Mouse (Mus musculus) midbrain, postnatal 0 days (tissue): Measurements from ENCODE around the gene Zhx3. TPM values are rescaled to one million over a fixed set of nuclear protein-coding genes. Genes with fewer than 3 reads are reported as not detected.

Experiments used
- ATAC-seq: fragments of 200-750 bp; cut with Nextera tagmentation; 2 replicates; pipeline ENCODE4 v1.8.0; 2017; ENCODE audit warnings: moderate number of reproducible peaks, mild to moderate bottlenecking, moderate TSS enrichment, moderate library complexity; ENCODE audit not compliant: low FRiP score
- DNase-seq: peaks from one replicate; pipeline ENCODE4 v3.0.0-alpha.2; 2015; ENCODE audit warnings: low spot score
- H3K27ac ChIP-seq: fragments of 300-500 bp; sonication (generic); 2 replicates; pipeline ENCODE4 v1.5.1; 2014; ENCODE audit warnings: low read depth, mild to moderate bottlenecking, low read length, mixed read lengths
- H3K27me3 ChIP-seq: fragments of 300-500 bp; sonication (generic); 2 replicates; pipeline ENCODE4 v1.6.1; 2014; ENCODE audit warnings: low read length, control low read depth, mixed read lengths; ENCODE audit not compliant: insufficient read depth
- H3K36me3 ChIP-seq: fragments of 300-500 bp; sonication (generic); 2 replicates; pipeline ENCODE4 v1.6.1; 2014; ENCODE audit warnings: low read length, control low read depth, mixed read lengths; ENCODE audit not compliant: insufficient read depth
- H3K4me1 ChIP-seq: fragments of 300-500 bp; sonication (generic); 2 replicates; pipeline ENCODE4 v1.6.1; 2014; ENCODE audit warnings: mild to moderate bottlenecking, control low read depth, antibody characterized with exemption, low read length, mixed read lengths; ENCODE audit not compliant: insufficient read depth
- H3K4me2 ChIP-seq: fragments of 300-500 bp; sonication (generic); 2 replicates; pipeline ENCODE4 v1.6.1; 2014; ENCODE audit warnings: low read depth, mild to moderate bottlenecking, low read length, mixed read lengths; ENCODE audit not compliant: poor library complexity, severe bottlenecking
- H3K4me3 ChIP-seq: fragments of 300-500 bp; sonication (generic); 2 replicates; pipeline ENCODE4 v1.5.1; 2014; ENCODE audit warnings: low read depth, mild to moderate bottlenecking, low read length, moderate library complexity
- H3K9ac ChIP-seq: fragments of 300-500 bp; sonication (generic); replicated peaks from 2 replicates; pipeline ENCODE4 v1.6.1; 2014; ENCODE audit warnings: mild to moderate bottlenecking, low read length, moderate library complexity, mixed read lengths; ENCODE audit not compliant: poor library complexity, severe bottlenecking
- H3K9me3 ChIP-seq: fragments of 300-500 bp; sonication (generic); 2 replicates; pipeline ENCODE4 v1.6.1; 2016; ENCODE audit warnings: low read length, control low read depth
- CTCF ChIP-seq: IDR thresholded peaks from 2 replicates; pipeline ENCODE4 v1.5.1; 2016; ENCODE audit warnings: antibody characterized with exemption, mild to moderate bottlenecking
- WGBS: fragments of 180-500 bp; shearing (Covaris S2); extraction: QIAGEN DNeasy Blood & Tissue Kit; methylation state at CpG from one replicate; pipeline ENCODE4 v1.1.7; 2014; 5-methylcytosine and 5-hydroxymethylcytosine counted together
- polyA plus RNA-seq: library from polyadenylated mRNA; unstranded; fragments of >200 nt; fragmentation: Nextera tagmentation; extraction: Ambion mirVana; gene quantifications from 2 replicates; pipeline ENCODE4 v1.2.1, GENCODE M21; 2015
- total RNA-seq: library from RNA; depleted of rRNA; stranded (reverse); fragments of >200 nt; gene quantifications from 2 replicates; pipeline ENCODE4 v1.2.3, GENCODE M21; 2014

The Zhx3 gene
- total and polyA plus RNA-seq, 2 experiments from 2014 or later: 18.7 to 43.9 TPM

- TF ChIP-seq CTCF: no peak
- DNase-seq (no peak), ATAC-seq (peak; percentile 69; the same call in 1 of the 2 replicates)
- Histone ChIP-seq H3K4me1 (no peaks in the 10 kb centered on the region), H3K4me2 (peak overlapping the region; percentile 85), H3K27ac (no peak overlapping the region; the same call in 1 of the 2 replicates), H3K36me3 (no peaks in the 10 kb centered on the region), H3K9me3 (no peaks in the 10 kb centered on the region), H3K4me3 (peak overlapping the region; percentile 45), H3K27me3 (no peaks in the 10 kb centered on the region), H3K9ac (peak overlapping the region; percentile 42)
- WGBS: 1% methylated on average over 26 of the region's 26 CpGs
These were observed 15.1 kb upstream of the Zhx3 start for GRCm38 (mm10) chr2:160887859-160888258.

GRCm38 (mm10) chr2:160887284-160887683 is 14.5 kb upstream of the Zhx3 start:
- no peaks in the 10 kb centered on the region for H3K4me1 ChIP-seq
- TF ChIP-seq CTCF: peak; percentile 97
- H3K9me3 ChIP-seq: no peaks in the 10 kb centered on the region
- H3K9ac ChIP-seq: peak overlapping the region; percentile 42
- H3K27ac ChIP-seq: no peak overlapping the region
- 1% methylated on average over 11 of the region's 11 CpGs for WGBS
- peak overlapping the region; percentile 45 for H3K4me3 ChIP-seq
- H3K4me2 ChIP-seq: peak overlapping the region; percentile 85
- ATAC-seq (peak; percentile 84), DNase-seq (peak; percentile 90)
- no peaks in the 10 kb centered on the region for H3K27me3 ChIP-seq
- H3K36me3 ChIP-seq: no peaks in the 10 kb centered on the region

- ATAC-seq (no peak), DNase-seq (no peak)
- Histone ChIP-seq H3K9ac (no peak overlapping the region), H3K27ac (no peak overlapping the region), H3K9me3 (no peaks in the 10 kb centered on the region), H3K36me3 (no peaks in the 10 kb centered on the region), H3K4me3 (no peak overlapping the region), H3K4me2 (no peak overlapping the region), H3K27me3 (no peaks in the 10 kb centered on the region), H3K4me1 (no peaks in the 10 kb centered on the region)
- TF ChIP-seq CTCF: no peak
- 77% methylated on average over 3 of the region's 3 CpGs for WGBS
These were observed 13.4 kb upstream of the Zhx3 start for GRCm38 (mm10) chr2:160886221-160886620.

- Histone ChIP-seq H3K27me3 (no peaks in the 10 kb centered on the region), H3K9me3 (no peaks in the 10 kb centered on the region), H3K4me2 (no peak overlapping the region), H3K4me3 (no peak overlapping the region), H3K36me3 (no peaks in the 10 kb centered on the region), H3K4me1 (no peaks in the 10 kb centered on the region), H3K9ac (no peak overlapping the region), H3K27ac (no peak overlapping the region)
- peak; percentile 74 for TF ChIP-seq CTCF
- ATAC-seq: no peak
- DNase-seq: peak; percentile 34
- WGBS: 34% methylated on average over 2 of the region's 2 CpGs
These were observed 12.0 kb upstream of the Zhx3 start for GRCm38 (mm10) chr2:160884830-160885229.

GRCm38 (mm10) chr2:160883912-160884311 is 11.1 kb upstream of the Zhx3 start:
- Histone ChIP-seq H3K4me3 (no peak overlapping the region), H3K27ac (no peak overlapping the region), H3K27me3 (no peaks in the 10 kb centered on the region), H3K9ac (no peak overlapping the region), H3K36me3 (no peaks in the 10 kb centered on the region), H3K9me3 (no peaks in the 10 kb centered on the region), H3K4me1 (no peaks in the 10 kb centered on the region), H3K4me2 (no peak overlapping the region)
- DNase-seq (no peak), ATAC-seq (no peak)
- no peak for TF ChIP-seq CTCF
- 74% methylated on average over 4 of the region's 4 CpGs for WGBS

- no peaks in the 10 kb centered on the region for H3K4me1 ChIP-seq
- no peak overlapping the region for H3K4me3 ChIP-seq
- no peak for ATAC-seq
- TF ChIP-seq CTCF: no peak
- peak; percentile 12 for DNase-seq
- H3K4me2 ChIP-seq: no peak overlapping the region
- no peaks in the 10 kb centered on the region for H3K9me3 ChIP-seq
- H3K27me3 ChIP-seq: no peaks in the 10 kb centered on the region
- H3K36me3 ChIP-seq: no peaks in the 10 kb centered on the region
- WGBS: 66% methylated on average over 5 of the region's 5 CpGs
- H3K27ac ChIP-seq: no peak overlapping the region
- no peak overlapping the region for H3K9ac ChIP-seq
These were observed 9.6 kb upstream of the Zhx3 start for GRCm38 (mm10) chr2:160882436-160882835.
